In the genomic region with DNA sequence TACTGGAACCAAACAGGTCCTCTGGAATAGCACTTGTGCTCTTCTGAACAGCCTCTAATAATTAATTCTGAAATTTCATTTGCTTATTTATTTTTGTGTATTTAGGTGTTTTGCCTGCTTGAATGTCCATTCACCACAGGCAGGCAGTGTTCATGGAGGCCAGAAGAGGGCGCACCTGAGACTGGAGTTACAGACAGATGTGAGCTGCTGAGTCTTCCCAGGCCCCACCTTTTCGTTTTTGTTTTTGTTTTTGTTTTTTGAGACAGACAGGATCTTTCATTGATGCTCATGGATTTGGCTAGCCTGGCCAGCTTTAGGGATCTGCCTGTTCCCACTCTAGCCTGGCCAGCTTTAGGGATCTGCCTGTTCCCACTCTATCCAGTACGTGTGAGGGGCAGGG, we compare ENCODE assay signal across 8 mouse cellular contexts. TPM values are rescaled to one million over a fixed set of nuclear protein-coding genes. Genes with fewer than 3 reads are reported as not detected.
DNase-seq lines count a peak whose midpoint lies in the region.
"Had no signal": no experiment of that assay in that cellular context is flagged by ENCODE, and none has a peak within 500 bp of the region (broad histone marks: within the 10 kb centered on the region; RNA-seq: fewer than 3 reads in every experiment).

No protein-coding gene starts in this region.

- DNase-seq in layer of hippocampus, adult 11-12 months (ENCODE audit: low spot score) = peak; percentile 48
- no peak for DNase-seq in layer of hippocampus, adult 9-10 months (ENCODE audit: low spot score)
- DNase-seq in ES-CJ7 (ENCODE audit: low read depth, low spot score) = peak; percentile 44
- peak; percentile 77 for DNase-seq in adrenal gland, postnatal 14 days
- peak; percentile 41 to 63 for DNase-seq in heart, postnatal 36 days
- DNase-seq in lung, postnatal 14 days = peak; percentile 70
- DNase-seq in thymus, postnatal 25 days = peak; percentile 65

- intact Hi-C loops in heart, postnatal 36 days (cut with DNase I) = loop anchor here (2.0 kb wide), 1 partner anchor 65 kb away; no protein-coding TSS in a partner anchor

RNA-seq across cellular contexts. Expression of gene S100a7a, which starts 9.6 kb away (rescaled TPM):
- not detected in 2 replicates for total RNA-seq in adrenal gland, postnatal 14 days (2021)
- total RNA-seq in heart, postnatal 36 days (2021) = under 1 TPM in 1 of 2 experiments, not detected in 1; 0.27 TPM

RNA-seq across cellular contexts. Expression of gene S100a8, which starts 24.6 kb away (rescaled TPM):
- 11.8 and 25.3 TPM in 2 replicates for total RNA-seq in adrenal gland, postnatal 14 days (2021)
- total RNA-seq in heart, postnatal 36 days (2021) = 1 to 10 TPM; 2.4 to 3.3 TPM
- total RNA-seq: left cerebral cortex, postnatal 25 days had no signal

RNA-seq across cellular contexts. Expression of gene S100a6, which starts 31.5 kb away (rescaled TPM):
- 54.3 and 59.5 TPM in 2 replicates for total RNA-seq in adrenal gland, postnatal 14 days (2021)
- 10 to 100 TPM; 71.6 to 89.7 TPM for total RNA-seq in heart, postnatal 36 days (2021)

RNA-seq across cellular contexts. Expression of gene S100a5, which starts 35.9 kb away (rescaled TPM):
- total RNA-seq in adrenal gland, postnatal 14 days (2021) = not detected in 2 replicates
- total RNA-seq in heart, postnatal 36 days (2021) = not detected
- total RNA-seq: left cerebral cortex, postnatal 25 days had no signal

RNA-seq across cellular contexts. Expression of gene S100a4, which starts 40.6 kb away (rescaled TPM):
- total RNA-seq in adrenal gland, postnatal 14 days (2021) = 9.6 and 18.7 TPM in 2 replicates
- 10 to 100 TPM; 10.1 to 14.2 TPM for total RNA-seq in heart, postnatal 36 days (2021)
